Mouse (Mus musculus): ENCODE measurements at regions not wholly inside any gene's neighbourhood (a gene's known extent, or its start where the extent isn't known, plus 50 kb on each side); places are given as distances from the start of the nearest gene placed in this dataset.

GRCm38 (mm10) chr1:57281549-57281948, 95.9 kb upstream of the 1700066M21Rik start:
- 59% methylated on average over 3 of the region's 3 CpGs for WGBS (ENCODE audit: insufficient replicate concordance)
- Histone ChIP-seq H3K36me3 (replicated peaks; ENCODE audit: control insufficient read depth, insufficient read depth, low read depth) (no peaks in the 10 kb centered on the region), H3K27ac (no peak overlapping the region), H3K4me3 (ENCODE audit: insufficient read depth in 1 of 2, low read depth in 2 of 2, low read length in 2 of 2) (no peak overlapping the region), H3K9ac (replicated peaks) (no peak overlapping the region), H3K9me3 (ENCODE audit: control insufficient read depth, low read length) (no peaks in the 10 kb centered on the region), H3K27me3 (ENCODE audit: control insufficient read depth, insufficient read depth, low read length) (no peaks in the 10 kb centered on the region), H3K4me1 (replicated peaks; ENCODE audit: control insufficient read depth in 2 of 2, insufficient read depth in 2 of 2, low read length in 1 of 2) (no peaks in the 10 kb centered on the region), H3K4me2 (ENCODE audit: low read depth) (no peak overlapping the region)
- ATAC-seq (ENCODE audit: insufficient read depth) (no peak), DNase-seq (ENCODE audit: low read depth in 3 of 3, low spot score in 3 of 3) (no peak)
- TF ChIP-seq EP300 (IDR thresholded peaks at IDR 0.05; ENCODE audit: low read depth) (no peak), CTCF (IDR thresholded peaks at IDR 0.05; ENCODE audit: low read depth) (no peak)

- H3K4me2 ChIP-seq (ENCODE audit: low read depth) = no peak overlapping the region
- no peak overlapping the region for H3K27ac ChIP-seq
- DNase-seq (ENCODE audit: low read depth in 3 of 3, low spot score in 3 of 3) = no peak
- no peaks in the 10 kb centered on the region for H3K9me3 ChIP-seq (ENCODE audit: control insufficient read depth, low read length)
- WGBS (ENCODE audit: insufficient replicate concordance) = 55% methylated on average over 1 of the region's 1 CpGs
- H3K4me1 ChIP-seq (replicated peaks; ENCODE audit: control insufficient read depth in 2 of 2, insufficient read depth in 2 of 2, low read length in 1 of 2) = no peaks in the 10 kb centered on the region
- no peak overlapping the region for H3K9ac ChIP-seq (replicated peaks)
- TF ChIP-seq CTCF (IDR thresholded peaks at IDR 0.05; ENCODE audit: low read depth) (no peak), EP300 (IDR thresholded peaks at IDR 0.05; ENCODE audit: low read depth) (no peak)
- ATAC-seq (ENCODE audit: insufficient read depth) = no peak
- H3K27me3 ChIP-seq (ENCODE audit: control insufficient read depth, insufficient read depth, low read length) = no peaks in the 10 kb centered on the region
- no peak overlapping the region for H3K4me3 ChIP-seq (ENCODE audit: insufficient read depth in 1 of 2, low read depth in 2 of 2, low read length in 2 of 2)
- no peaks in the 10 kb centered on the region for H3K36me3 ChIP-seq (replicated peaks; ENCODE audit: control insufficient read depth, insufficient read depth, low read depth)
These were observed 81.2 kb upstream of the 1700066M21Rik start for GRCm38 (mm10) chr1:57296186-57296585.

GRCm38 (mm10) chr1:57298557-57298956, 78.9 kb upstream of the 1700066M21Rik start:
- H3K9me3 ChIP-seq (ENCODE audit: control insufficient read depth, low read length) = no peaks in the 10 kb centered on the region
- H3K4me3 ChIP-seq (ENCODE audit: insufficient read depth in 1 of 2, low read depth in 2 of 2, low read length in 2 of 2) = no peak overlapping the region
- ATAC-seq (ENCODE audit: insufficient read depth) (no peak), DNase-seq (ENCODE audit: low read depth in 3 of 3, low spot score in 3 of 3) (no peak)
- no peak overlapping the region for H3K4me2 ChIP-seq (ENCODE audit: low read depth)
- no peak overlapping the region for H3K27ac ChIP-seq
- no peaks in the 10 kb centered on the region for H3K36me3 ChIP-seq (replicated peaks; ENCODE audit: control insufficient read depth, insufficient read depth, low read depth)
- no peaks in the 10 kb centered on the region for H3K4me1 ChIP-seq (replicated peaks; ENCODE audit: control insufficient read depth in 2 of 2, insufficient read depth in 2 of 2, low read length in 1 of 2)
- no peak for TF ChIP-seq EP300 (IDR thresholded peaks at IDR 0.05; ENCODE audit: low read depth)
- TF ChIP-seq CTCF (IDR thresholded peaks at IDR 0.05; ENCODE audit: low read depth) = no peak
- H3K9ac ChIP-seq (replicated peaks) = no peak overlapping the region
- no peaks in the 10 kb centered on the region for H3K27me3 ChIP-seq (ENCODE audit: control insufficient read depth, insufficient read depth, low read length)
- WGBS (ENCODE audit: insufficient replicate concordance) = 53% methylated on average over 5 of the region's 5 CpGs

- no peak for ATAC-seq (ENCODE audit: insufficient read depth)
- no peak overlapping the region for H3K9ac ChIP-seq (replicated peaks)
- no peaks in the 10 kb centered on the region for H3K4me1 ChIP-seq (replicated peaks; ENCODE audit: control insufficient read depth in 2 of 2, insufficient read depth in 2 of 2, low read length in 1 of 2)
- no peak overlapping the region for H3K4me3 ChIP-seq (ENCODE audit: insufficient read depth in 1 of 2, low read depth in 2 of 2, low read length in 2 of 2)
- H3K9me3 ChIP-seq (ENCODE audit: control insufficient read depth, low read length) = no peaks in the 10 kb centered on the region
- DNase-seq (ENCODE audit: low read depth in 3 of 3, low spot score in 3 of 3) = no peak
- no peak overlapping the region for H3K27ac ChIP-seq
- no peaks in the 10 kb centered on the region for H3K36me3 ChIP-seq (replicated peaks; ENCODE audit: control insufficient read depth, insufficient read depth, low read depth)
- no peak overlapping the region for H3K4me2 ChIP-seq (ENCODE audit: low read depth)
- no peaks in the 10 kb centered on the region for H3K27me3 ChIP-seq (ENCODE audit: control insufficient read depth, insufficient read depth, low read length)
- TF ChIP-seq EP300 (IDR thresholded peaks at IDR 0.05; ENCODE audit: low read depth) = no peak
- no peak for TF ChIP-seq CTCF (IDR thresholded peaks at IDR 0.05; ENCODE audit: low read depth)
- WGBS (ENCODE audit: insufficient replicate concordance) = 51% methylated on average over 8 of the region's 8 CpGs
These were observed 76.0 kb upstream of the 1700066M21Rik start for GRCm38 (mm10) chr1:57301260-57301979.

- H3K4me3 ChIP-seq (ENCODE audit: insufficient read depth in 1 of 2, low read depth in 2 of 2, low read length in 2 of 2) = no peak overlapping the region
- H3K27ac ChIP-seq = no peak overlapping the region
- H3K27me3 ChIP-seq (ENCODE audit: control insufficient read depth, insufficient read depth, low read length) = no peaks in the 10 kb centered on the region
- H3K4me1 ChIP-seq (replicated peaks; ENCODE audit: control insufficient read depth in 2 of 2, insufficient read depth in 2 of 2, low read length in 1 of 2) = no peaks in the 10 kb centered on the region
- no peak overlapping the region for H3K4me2 ChIP-seq (ENCODE audit: low read depth)
- H3K36me3 ChIP-seq (replicated peaks; ENCODE audit: control insufficient read depth, insufficient read depth, low read depth) = no peaks in the 10 kb centered on the region
- DNase-seq (ENCODE audit: low read depth in 3 of 3, low spot score in 3 of 3) (no peak), ATAC-seq (ENCODE audit: insufficient read depth) (no peak)
- no peaks in the 10 kb centered on the region for H3K9me3 ChIP-seq (ENCODE audit: control insufficient read depth, low read length)
- 68% methylated on average over 6 of the region's 6 CpGs for WGBS (ENCODE audit: insufficient replicate concordance)
- no peak overlapping the region for H3K9ac ChIP-seq (replicated peaks)
- TF ChIP-seq CTCF (IDR thresholded peaks at IDR 0.05; ENCODE audit: low read depth) (no peak), EP300 (IDR thresholded peaks at IDR 0.05; ENCODE audit: low read depth) (no peak)
These were observed 75.5 kb upstream of the 1700066M21Rik start for GRCm38 (mm10) chr1:57301980-57302331.
